8 mouse cellular contexts compared by ENCODE assay signal in the genomic region with DNA sequence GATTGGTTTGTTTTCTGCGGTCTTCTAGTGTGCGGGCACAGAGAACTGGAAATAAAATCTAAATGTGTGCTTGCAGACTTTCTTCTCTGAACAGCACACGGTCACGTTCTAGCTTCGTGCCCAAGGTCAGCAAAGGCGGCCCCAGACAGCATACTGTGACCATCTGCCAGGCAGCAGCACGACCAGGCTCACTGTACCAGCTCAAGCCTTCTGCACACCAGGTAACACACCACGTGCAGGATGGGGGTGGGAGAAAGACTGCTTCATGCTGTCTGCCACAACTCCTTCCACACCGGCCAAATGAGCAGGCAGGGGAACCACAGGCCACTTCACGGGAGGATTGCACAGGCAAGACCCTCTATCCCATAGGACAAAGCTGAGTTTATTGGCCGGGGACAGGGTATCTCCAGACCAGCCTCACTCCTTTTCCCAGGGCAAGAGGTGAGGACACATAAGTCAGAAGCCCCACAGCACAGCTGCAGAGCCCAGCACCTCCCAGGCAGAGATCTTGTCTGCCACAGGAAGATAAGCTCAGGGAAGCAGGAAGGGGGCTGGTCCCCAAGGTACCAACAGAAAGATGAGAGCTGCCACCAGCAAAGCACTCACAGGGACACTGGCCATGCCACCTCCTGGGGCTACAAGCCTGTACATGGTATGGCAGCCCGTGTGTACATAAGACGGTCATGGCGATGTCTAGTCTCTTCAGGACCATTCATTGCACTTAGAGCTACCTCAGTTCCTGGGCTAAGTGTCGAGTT. TPM values are rescaled to one million over a fixed set of nuclear protein-coding genes. Genes with fewer than 3 reads are reported as not detected.
A peak's percentile ranks its signal among the peaks of the same experiment; 100 is the strongest.
DNase-seq lines count a peak whose midpoint lies in the region; ATAC-seq and TF ChIP-seq lines count a peak whose summit lies in the region.

No protein-coding gene starts in this region.

- peaks cover 30% of the 10 kb centered on the region for H3K4me1 ChIP-seq in heart, embryonic 10.5 days
- peaks cover 90% of the 10 kb centered on the region for H3K4me1 ChIP-seq in megakaryocyte, embryonic 14.5 days
- peaks cover 10% of the 10 kb centered on the region; the same call in 1 of the 2 replicates for H3K4me1 ChIP-seq in intestine, postnatal 0 days (replicated peaks; ENCODE audit: control insufficient read depth, insufficient read depth, low read length)
- H3K4me1 ChIP-seq in stomach, embryonic 16.5 days (ENCODE audit: control insufficient read depth, insufficient read depth, low read length): peaks cover 18% of the 10 kb centered on the region

- no peak for TF ChIP-seq CTCF in intestine, postnatal 0 days (IDR thresholded peaks at IDR 0.05; ENCODE audit: low read depth)

- no peak overlapping the region for H3K4me3 ChIP-seq in heart, embryonic 10.5 days
- H3K4me3 ChIP-seq in megakaryocyte, embryonic 14.5 days (replicated peaks): peak overlapping the region; percentile 19
- no peak overlapping the region for H3K4me3 ChIP-seq in intestine, postnatal 0 days (ENCODE audit: low read depth, low read length)
- no peak overlapping the region for H3K4me3 ChIP-seq in stomach, embryonic 16.5 days (replicated peaks; ENCODE audit: low read length)

- 79% methylated on average over 15 of the region's 15 CpGs for WGBS in heart, embryonic 10.5 days
- WGBS in intestine, postnatal 0 days: 53% methylated on average over 15 of the region's 15 CpGs
- WGBS in stomach, embryonic 16.5 days: 73% methylated on average over 15 of the region's 15 CpGs

- H3K9me3 ChIP-seq in heart, embryonic 10.5 days: no peaks in the 10 kb centered on the region
- H3K9me3 ChIP-seq in megakaryocyte, embryonic 14.5 days: no peaks in the 10 kb centered on the region
- H3K9me3 ChIP-seq in intestine, postnatal 0 days (ENCODE audit: control insufficient read depth): no peaks in the 10 kb centered on the region
- H3K9me3 ChIP-seq in stomach, embryonic 16.5 days (replicated peaks; ENCODE audit: control insufficient read depth, low read length): no peaks in the 10 kb centered on the region

- H3K27ac ChIP-seq in heart, embryonic 10.5 days: no peak overlapping the region
- H3K27ac ChIP-seq in intestine, postnatal 0 days (ENCODE audit: low read depth, low read length): peak overlapping the region; percentile 83
- peak overlapping the region; percentile 44; the same call in 1 of the 2 replicates for H3K27ac ChIP-seq in stomach, embryonic 16.5 days (ENCODE audit: low read length)

- no peak overlapping the region for H3K9ac ChIP-seq in intestine, postnatal 0 days (ENCODE audit: low read depth, low read length)
- peak overlapping the region; percentile 31 for H3K9ac ChIP-seq in stomach, embryonic 16.5 days (ENCODE audit: low read length)

- H3K27me3 ChIP-seq in heart, embryonic 10.5 days (ENCODE audit: insufficient read depth, poor library complexity, severe bottlenecking): no peaks in the 10 kb centered on the region
- no peaks in the 10 kb centered on the region for H3K27me3 ChIP-seq in megakaryocyte, embryonic 14.5 days (replicated peaks)
- no peaks in the 10 kb centered on the region for H3K27me3 ChIP-seq in intestine, postnatal 0 days (replicated peaks; ENCODE audit: control insufficient read depth, insufficient read depth, low read length)
- H3K27me3 ChIP-seq in stomach, embryonic 16.5 days (ENCODE audit: control insufficient read depth, insufficient read depth, low read length): no peaks in the 10 kb centered on the region

- peaks cover 75% of the 10 kb centered on the region for H3K36me3 ChIP-seq in heart, embryonic 10.5 days
- peaks cover 91% of the 10 kb centered on the region for H3K36me3 ChIP-seq in megakaryocyte, embryonic 14.5 days (replicated peaks; ENCODE audit: low read length)
- peaks cover 46% of the 10 kb centered on the region for H3K36me3 ChIP-seq in intestine, postnatal 0 days (ENCODE audit: control insufficient read depth, insufficient read depth)
- H3K36me3 ChIP-seq in stomach, embryonic 16.5 days (ENCODE audit: control insufficient read depth, insufficient read depth, low read length): peaks cover 13% of the 10 kb centered on the region

- DNase-seq in heart, adult 11 months: peak; percentile 91
- no peak for DNase-seq in heart, embryonic 10.5 days (ENCODE audit: low spot score)
- no peak for DNase-seq in T-cell, adult 2 months (ENCODE audit: low spot score)
- DNase-seq in right cerebral cortex, adult 18-20 months: no peak

- H3K4me2 ChIP-seq in intestine, postnatal 0 days (replicated peaks; ENCODE audit: low read depth): peak overlapping the region; percentile 51
- H3K4me2 ChIP-seq in stomach, embryonic 16.5 days (ENCODE audit: low read depth, low read length): no peak overlapping the region

- ATAC-seq in megakaryocyte, adult 5-6 weeks (ENCODE audit: poor library complexity, severe bottlenecking): no peak
- peak; percentile 52 for ATAC-seq in intestine, postnatal 0 days
- ATAC-seq in stomach, embryonic 16.5 days (ENCODE audit: insufficient read depth, low FRiP score): no peak

RNA-seq across cellular contexts. Expression of a gene that starts 5.2 kb away (rescaled TPM):
- polyA plus RNA-seq in heart, embryonic 10.5 days (2016; fragmentation: Nextera tagmentation; extraction: Ambion mirVana): 30.7 and 45.6 TPM in 2 replicates
- 19.5 and 88.9 TPM in 2 replicates for polyA plus RNA-seq in megakaryocyte, embryonic 14.5 days (2012; ENCODE audit: insufficient read depth, low replicate concordance)
- 11.5 and 11.7 TPM in 2 replicates for total RNA-seq in megakaryocyte, adult 5-6 weeks (2015)
- total RNA-seq in megakaryocyte, adult 5-6 weeks (2017): 36.3 and 46.5 TPM in 2 replicates
- 37.9 and 38.2 TPM in 2 replicates for polyA plus RNA-seq in intestine, postnatal 0 days (2015; fragmentation: Nextera tagmentation; extraction: Ambion mirVana)
- 29.7 and 31.0 TPM in 2 replicates for polyA plus RNA-seq in stomach, embryonic 16.5 days (2015; fragmentation: Nextera tagmentation; extraction: Ambion mirVana)

RNA-seq across cellular contexts. Expression of a gene that starts 19.6 kb away (rescaled TPM):
- 2.4 and 3.6 TPM in 2 replicates for polyA plus RNA-seq in heart, embryonic 10.5 days (2016; fragmentation: Nextera tagmentation; extraction: Ambion mirVana)
- polyA plus RNA-seq in megakaryocyte, embryonic 14.5 days (2012; ENCODE audit: insufficient read depth, low replicate concordance): 35.5 and 120 TPM in 2 replicates
- total RNA-seq in megakaryocyte, adult 5-6 weeks (2015): 342 TPM in 2 replicates
- 400 and 419 TPM in 2 replicates for total RNA-seq in megakaryocyte, adult 5-6 weeks (2017)
- 1.7 and 2.1 TPM in 2 replicates for polyA plus RNA-seq in intestine, postnatal 0 days (2015; fragmentation: Nextera tagmentation; extraction: Ambion mirVana)
- 6.7 and 8.3 TPM in 2 replicates for polyA plus RNA-seq in stomach, embryonic 16.5 days (2015; fragmentation: Nextera tagmentation; extraction: Ambion mirVana)
